Mouse (Mus musculus): ENCODE measurements around the gene H2afx. TPM values are rescaled to one million over a fixed set of nuclear protein-coding genes. Genes with fewer than 3 reads are reported as not detected.
"Not testable (repeated sequence)": the region's sequence is repeated elsewhere in the genome, so short reads cannot be mapped to it uniquely, and the experiment has no call there.

The H2afx gene
- polyA plus RNA-seq, 1 experiment: 68.3 TPM

DNA sequence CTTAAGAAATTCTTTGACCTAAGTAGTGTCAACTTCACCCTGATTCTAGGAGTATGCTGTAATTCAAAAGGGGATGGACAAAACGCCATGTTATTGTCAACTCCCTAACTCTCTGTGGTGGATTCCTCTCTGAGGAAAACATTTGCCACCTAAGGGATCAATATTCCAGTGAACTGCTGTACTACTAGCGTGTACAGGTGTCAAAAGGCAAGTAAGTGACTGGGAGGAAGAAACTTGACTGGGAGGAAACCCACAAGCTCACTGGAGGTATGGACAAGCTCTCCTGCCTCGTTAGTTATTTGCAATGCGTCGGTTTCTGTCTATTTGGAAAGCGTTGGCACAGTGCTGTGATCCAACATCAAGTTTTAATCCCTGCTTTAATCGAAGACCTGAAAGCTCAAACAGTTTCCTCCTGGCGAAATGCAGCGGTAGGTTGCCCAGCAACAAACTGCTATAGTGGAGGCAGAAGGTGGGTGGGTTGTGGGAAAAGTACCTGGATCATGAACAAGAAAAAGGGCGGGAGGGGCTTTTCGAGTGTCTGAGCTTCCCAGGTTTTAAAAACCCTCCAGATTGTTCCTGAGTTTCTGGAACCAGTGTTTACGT lies 8.6 kb upstream of the H2afx start, which contains the start of gene Dpagt1:
Dpagt1 (plus strand) TSS at position 252 of the 603 bp plus-strand sequence.
- H3K27ac ChIP-seq (ENCODE audit: insufficient read depth, low read length): peak within 1 kb of the TSS; percentile 0; the same call in 1 of the 2 replicates
- H3K4me1 ChIP-seq (ENCODE audit: control insufficient read depth, insufficient read depth, low read length): peaks cover 7% of the 10 kb centered on the region
- H3K4me3 ChIP-seq (ENCODE audit: insufficient read depth, low read length): peak within 1 kb of the TSS; percentile 42
- TF ChIP-seq CTCF (IDR thresholded peaks at IDR 0.05; ENCODE audit: extremely low read depth, insufficient read depth, low read length): no peak
- no peak for TF ChIP-seq POLR2A (IDR thresholded peaks at IDR 0.05; ENCODE audit: extremely low read depth, insufficient read depth, low read length)

DNA sequence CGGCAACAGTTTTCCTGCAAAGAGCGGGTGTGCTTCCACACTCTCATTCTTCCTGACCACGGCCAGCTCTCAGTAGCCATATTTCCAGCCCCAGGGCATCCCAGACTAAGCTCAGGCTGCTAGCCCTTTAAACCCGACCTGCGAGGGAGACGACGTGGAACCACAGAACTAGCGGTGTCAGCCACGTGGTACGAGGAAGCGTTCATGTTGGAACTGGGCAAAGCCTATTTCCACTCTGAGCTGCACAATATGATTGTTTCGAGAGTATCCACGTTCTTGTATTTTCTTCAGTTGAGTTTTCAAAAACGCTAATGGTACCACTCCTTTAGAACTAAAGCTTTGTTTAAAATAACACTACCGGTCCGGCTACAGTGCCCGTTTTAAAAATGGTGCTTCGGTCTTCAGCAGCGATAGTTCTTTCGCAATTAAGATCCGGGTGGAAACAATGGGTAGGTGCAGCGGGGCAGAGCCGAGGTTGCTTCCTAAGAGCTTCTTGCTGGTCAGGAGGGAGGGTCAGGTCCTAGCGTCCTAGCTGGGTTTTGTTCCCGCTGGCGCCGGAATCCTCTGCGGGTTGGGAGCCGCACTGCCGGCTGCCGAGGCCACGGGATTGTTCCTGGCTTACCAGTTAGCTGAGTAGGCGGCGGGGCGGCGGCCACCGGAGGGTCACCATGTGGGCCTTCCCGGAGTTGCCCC lies 8.0 kb upstream of the H2afx start:
- Histone ChIP-seq H3K4me3 (ENCODE audit: insufficient read depth, low read length) (peak overlapping the region; percentile 42), H3K27ac (ENCODE audit: insufficient read depth, low read length) (peak overlapping the region; percentile 0; the same call in 1 of the 2 replicates), H3K4me1 (ENCODE audit: control insufficient read depth, insufficient read depth, low read length) (peaks cover 7% of the 10 kb centered on the region)
- TF ChIP-seq POLR2A (IDR thresholded peaks at IDR 0.05; ENCODE audit: extremely low read depth, insufficient read depth, low read length) (peak; percentile 81; the same call in 1 of the 2 replicates), CTCF (IDR thresholded peaks at IDR 0.05; ENCODE audit: extremely low read depth, insufficient read depth, low read length) (no peak)

- Histone ChIP-seq H3K4me3 (ENCODE audit: insufficient read depth, low read length) (peak overlapping the region; percentile 42), H3K27ac (ENCODE audit: insufficient read depth, low read length) (no peak overlapping the region), H3K4me1 (ENCODE audit: control insufficient read depth, insufficient read depth, low read length) (peaks cover 7% of the 10 kb centered on the region)
- TF ChIP-seq POLR2A (IDR thresholded peaks at IDR 0.05; ENCODE audit: extremely low read depth, insufficient read depth, low read length) (no peak), CTCF (IDR thresholded peaks at IDR 0.05; ENCODE audit: extremely low read depth, insufficient read depth, low read length) (no peak)
Observed at GRCm38 (mm10) chr9:44327064-44327711, 7.3 kb upstream of the H2afx start.

DNA sequence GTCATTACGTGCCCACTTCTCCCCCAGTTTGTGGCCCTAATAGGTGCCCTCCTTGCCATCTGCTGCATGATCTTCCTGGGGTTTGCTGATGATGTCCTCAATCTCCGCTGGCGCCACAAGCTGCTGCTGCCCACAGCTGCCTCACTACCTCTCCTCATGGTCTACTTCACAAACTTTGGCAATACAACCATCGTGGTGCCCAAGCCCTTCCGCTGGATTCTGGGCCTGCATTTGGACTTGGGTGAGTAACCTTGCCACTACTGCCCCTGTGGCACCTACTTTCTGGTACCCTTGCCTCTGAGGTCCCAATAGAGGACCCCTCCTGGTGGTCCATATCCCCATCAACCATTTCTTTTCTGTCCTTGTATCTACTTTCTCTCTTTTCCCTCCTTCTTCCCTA lies 6.6 kb upstream of the H2afx start:
- H3K4me1 ChIP-seq (ENCODE audit: control insufficient read depth, insufficient read depth, low read length): peaks cover 7% of the 10 kb centered on the region
- H3K4me3 ChIP-seq (ENCODE audit: insufficient read depth, low read length): peak overlapping the region; percentile 42; the same call in 1 of the 2 replicates
- TF ChIP-seq CTCF (IDR thresholded peaks at IDR 0.05; ENCODE audit: extremely low read depth, insufficient read depth, low read length) (no peak), POLR2A (IDR thresholded peaks at IDR 0.05; ENCODE audit: extremely low read depth, insufficient read depth, low read length) (no peak)
- no peak overlapping the region for H3K27ac ChIP-seq (ENCODE audit: insufficient read depth, low read length)

DNA sequence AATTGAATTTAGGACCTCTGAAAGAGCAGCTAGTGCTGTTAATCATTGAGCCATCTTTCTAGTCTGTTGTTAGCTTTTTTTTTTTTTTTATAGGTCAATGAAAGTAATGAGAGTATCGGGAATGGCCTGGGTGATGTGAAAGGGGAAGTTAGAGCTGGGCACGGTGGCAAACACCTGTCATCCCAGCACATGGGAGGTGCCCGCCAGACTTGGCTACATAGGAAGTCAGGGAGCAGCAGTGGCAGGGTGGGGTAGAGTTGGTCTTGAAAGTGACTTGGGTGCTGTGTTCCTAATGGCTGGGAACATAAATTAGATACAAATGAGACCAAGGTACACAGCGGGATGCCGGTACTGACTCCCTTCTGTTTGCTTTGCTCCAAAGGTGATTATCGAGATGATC lies 3.8 kb upstream of the H2afx start:
- H3K4me3 ChIP-seq (ENCODE audit: insufficient read depth, low read length): no peak overlapping the region
- H3K27ac ChIP-seq (ENCODE audit: insufficient read depth, low read length): no peak overlapping the region
- TF ChIP-seq POLR2A (IDR thresholded peaks at IDR 0.05; ENCODE audit: extremely low read depth, insufficient read depth, low read length) (no peak), CTCF (IDR thresholded peaks at IDR 0.05; ENCODE audit: extremely low read depth, insufficient read depth, low read length) (no peak)
- H3K4me1 ChIP-seq (ENCODE audit: control insufficient read depth, insufficient read depth, low read length): peaks cover 6% of the 10 kb centered on the region

- TF ChIP-seq CTCF (IDR thresholded peaks at IDR 0.05; ENCODE audit: extremely low read depth, insufficient read depth, low read length) (no peak), POLR2A (IDR thresholded peaks at IDR 0.05; ENCODE audit: extremely low read depth, insufficient read depth, low read length) (no peak)
- Histone ChIP-seq H3K4me1 (ENCODE audit: control insufficient read depth, insufficient read depth, low read length) (no peaks in the 10 kb centered on the region), H3K27ac (ENCODE audit: insufficient read depth, low read length) (no peak overlapping the region), H3K4me3 (ENCODE audit: insufficient read depth, low read length) (no peak overlapping the region)
Observed at GRCm38 (mm10) chr9:44332918-44333638, 1.4 kb upstream of the H2afx start.

GRCm38 (mm10) chr9:44335331-44336092 lies 1.0 kb downstream of the H2afx start:
- TF ChIP-seq CTCF (IDR thresholded peaks at IDR 0.05; ENCODE audit: extremely low read depth, insufficient read depth, low read length) (no peak), POLR2A (IDR thresholded peaks at IDR 0.05; ENCODE audit: extremely low read depth, insufficient read depth, low read length) (no peak)
- Histone ChIP-seq H3K4me3 (ENCODE audit: insufficient read depth, low read length) (peak overlapping the region; percentile 92), H3K27ac (ENCODE audit: insufficient read depth, low read length) (peak overlapping the region; percentile 62), H3K4me1 (ENCODE audit: control insufficient read depth, insufficient read depth, low read length) (no peaks in the 10 kb centered on the region)

DNA sequence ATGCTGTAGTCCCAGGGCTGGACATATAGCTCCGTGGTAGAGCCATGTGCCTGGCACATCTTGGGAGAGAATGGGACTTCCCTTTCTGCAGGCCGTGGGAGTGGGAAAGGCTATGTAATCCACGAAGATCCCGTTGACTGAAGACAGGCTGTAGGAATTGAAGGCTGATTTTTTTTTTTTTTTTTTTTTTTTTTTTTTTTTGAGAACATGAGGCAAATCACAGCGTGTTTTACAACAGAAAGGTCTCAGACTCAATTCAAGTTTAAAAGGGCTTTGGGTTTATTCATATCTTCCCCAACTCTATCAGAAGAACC lies 1.6 kb downstream of the H2afx start:
- no peak for TF ChIP-seq CTCF (IDR thresholded peaks at IDR 0.05; ENCODE audit: extremely low read depth, insufficient read depth, low read length)
- TF ChIP-seq POLR2A (IDR thresholded peaks at IDR 0.05; ENCODE audit: extremely low read depth, insufficient read depth, low read length): no peak
- H3K4me1 ChIP-seq (ENCODE audit: control insufficient read depth, insufficient read depth, low read length): no peaks in the 10 kb centered on the region
- no peak overlapping the region for H3K27ac ChIP-seq (ENCODE audit: insufficient read depth, low read length)
- H3K4me3 ChIP-seq (ENCODE audit: insufficient read depth, low read length): peak overlapping the region; percentile 92

- H3K4me1 ChIP-seq (ENCODE audit: control insufficient read depth, insufficient read depth, low read length); H3K27ac ChIP-seq (ENCODE audit: insufficient read depth, low read length): not testable (repeated sequence)
- H3K4me3 ChIP-seq (ENCODE audit: insufficient read depth, low read length): peak overlapping the region; percentile 92; the same call in 1 of the 2 replicates
Observed at GRCm38 (mm10) chr9:44336513-44336912, 2.0 kb downstream of the H2afx start.

All from cortical plate, adult 2 months (tissue).